Mouse (Mus musculus) monocyte, adult 2 months (primary cell): ENCODE measurements around the gene Ccnjl.

Experiments used
- DNase-seq, 2 experiments: peaks; one replicate each; pipeline ENCODE4 v3.0.0; 2022; ENCODE audit warnings: low spot score in 2 of 2, low read depth in 1 of 2

The Ccnjl gene

GRCm38 (mm10) chr11:43566696-43567095, 38.1 kb downstream of the Ccnjl start:
- DNase-seq, result no peak

GRCm38 (mm10) chr11:43568263-43568662, 39.7 kb downstream of the Ccnjl start:
- DNase-seq, result peak in 1 of 2 experiments; percentile 16

GRCm38 (mm10) chr11:43569188-43569587, 40.6 kb downstream of the Ccnjl start:
- DNase-seq, result no peak

- no peak for DNase-seq
Measured at GRCm38 (mm10) chr11:43569595-43569994, 41.0 kb downstream of the Ccnjl start.

GRCm38 (mm10) chr11:43575061-43575375, 46.4 kb downstream of the Ccnjl start:
- DNase-seq, result no peak

GRCm38 (mm10) chr11:43575376-43576151, 47.0 kb downstream of the Ccnjl start:
- no peak for DNase-seq

GRCm38 (mm10) chr11:43577713-43578478, 49.3 kb downstream of the Ccnjl start:
- no peak for DNase-seq

- no peak for DNase-seq
Measured at GRCm38 (mm10) chr11:43585211-43586005, 56.8 kb downstream of the Ccnjl start.

GRCm38 (mm10) chr11:43586324-43587090, 57.9 kb downstream of the Ccnjl start, which contains the start of gene 4933415A04Rik:
TSS of gene 4933415A04Rik (plus strand) at chr11:43587040.
- DNase-seq, result peak in 1 of 2 experiments; percentile 7

- DNase-seq, result no peak
Measured at GRCm38 (mm10) chr11:43589530-43590072, 61.0 kb downstream of the Ccnjl start.

GRCm38 (mm10) chr11:43601440-43601839, 72.9 kb downstream of the Ccnjl start, which contains the start of gene Fabp6:
TSS of gene Fabp6 (minus strand) at chr11:43601540.
- no peak for DNase-seq

GRCm38 (mm10) chr11:43604207-43604606, 75.6 kb downstream of the Ccnjl start:
- no peak for DNase-seq

GRCm38 (mm10) chr11:43604891-43605290, 76.3 kb downstream of the Ccnjl start:
- DNase-seq, result no peak

GRCm38 (mm10) chr11:43605859-43606258, 77.3 kb downstream of the Ccnjl start:
- DNase-seq, result no peak

GRCm38 (mm10) chr11:43608440-43608839, 79.9 kb downstream of the Ccnjl start:
- DNase-seq, result no peak

- DNase-seq, result no peak
Measured at GRCm38 (mm10) chr11:43610006-43610661, 81.5 kb downstream of the Ccnjl start.

GRCm38 (mm10) chr11:43610662-43611033, 82.1 kb downstream of the Ccnjl start:
- no peak for DNase-seq

- peak in 1 of 2 experiments; percentile 27 for DNase-seq
Measured at GRCm38 (mm10) chr11:43612834-43613488, 84.4 kb downstream of the Ccnjl start.

- no peak for DNase-seq
Measured at GRCm38 (mm10) chr11:43617924-43618323, 89.3 kb downstream of the Ccnjl start.
